Mouse (Mus musculus) myocyte (in vitro differentiated cells): ENCODE measurements around the gene Gm28230. TPM values are rescaled to one million over a fixed set of nuclear protein-coding genes. Genes with fewer than 3 reads are reported as not detected.

Experiments
- H3K27me3 ChIP-seq: one replicate; pipeline ENCODE4 v1.6.1; 2011; ENCODE audit not compliant: control insufficient read depth, insufficient read depth, insufficient read length
- H3K36me3 ChIP-seq: one replicate; pipeline ENCODE4 v1.6.1; 2011; ENCODE audit not compliant: control insufficient read depth, insufficient read depth
- H3K4me2 ChIP-seq: one replicate; pipeline ENCODE4 v1.6.1; 2011; ENCODE audit warnings: low read depth, control low read depth
- H3K4me3 ChIP-seq: one replicate; pipeline ENCODE4 v1.5.1; 2011; ENCODE audit warnings: mild to moderate bottlenecking, control low read depth, moderate library complexity
- H3K79me2 ChIP-seq: one replicate; pipeline ENCODE4 v1.6.1; 2011; ENCODE audit not compliant: control insufficient read depth, insufficient read depth
- H3ac ChIP-seq: one replicate; pipeline ENCODE4 v1.6.1; 2011; ENCODE audit not compliant: control insufficient read depth, insufficient read length
- CEBPB ChIP-seq: IDR thresholded peaks from 2 replicates; pipeline ENCODE4 v1.6.1; 2011; ENCODE audit warnings: mild to moderate bottlenecking, moderate library complexity; ENCODE audit not compliant: poor library complexity, insufficient read depth, severe bottlenecking
- E2F4 ChIP-seq: IDR thresholded peaks from one replicate; pipeline ENCODE4 v1.6.1; 2011; ENCODE audit warnings: mild to moderate bottlenecking, control low read depth, moderate library complexity; ENCODE audit not compliant: insufficient read depth
- MAX ChIP-seq: IDR thresholded peaks from one replicate; pipeline ENCODE4 v1.6.1; 2011; ENCODE audit warnings: low read depth, mild to moderate bottlenecking, control low read depth
- MYOD1 ChIP-seq, 3 experiments: IDR thresholded peaks; one replicate each; pipeline ENCODE4 v1.6.1; 2011; ENCODE audit warnings: control low read depth in 2 of 3, low read depth in 2 of 3, mild to moderate bottlenecking in 2 of 3, moderate library complexity in 1 of 3; ENCODE audit not compliant: insufficient read length in 2 of 3, control insufficient read depth in 1 of 3
- MYOG ChIP-seq, 3 experiments: IDR thresholded peaks; one replicate each; pipeline ENCODE4 v1.6.1; 2011; ENCODE audit warnings: control low read depth in 2 of 3, low read depth in 2 of 3, mild to moderate bottlenecking in 2 of 3; ENCODE audit not compliant: insufficient read length in 2 of 3, control insufficient read depth in 1 of 3, insufficient read depth in 1 of 3
- POLR2A ChIP-seq: IDR thresholded peaks from one replicate; pipeline ENCODE4 v1.6.1; 2011; ENCODE audit warnings: low read depth, mild to moderate bottlenecking, control low read depth, moderate library complexity; ENCODE audit not compliant: insufficient read length
- POLR2AphosphoS2 ChIP-seq: IDR thresholded peaks from one replicate; pipeline ENCODE4 v1.6.1; 2011; ENCODE audit warnings: low read depth, control low read depth; ENCODE audit not compliant: insufficient read length
- REST ChIP-seq: IDR thresholded peaks from one replicate; pipeline ENCODE4 v1.6.1; 2011; ENCODE audit warnings: mild to moderate bottlenecking, control low read depth, moderate library complexity; ENCODE audit not compliant: insufficient read depth, insufficient read length
- SRF ChIP-seq: IDR thresholded peaks from one replicate; pipeline ENCODE4 v1.6.1; 2011; ENCODE audit warnings: low read depth; ENCODE audit not compliant: control insufficient read depth, insufficient read length
- TCF12 ChIP-seq: IDR thresholded peaks from one replicate; pipeline ENCODE4 v1.6.1; 2011; ENCODE audit warnings: mild to moderate bottlenecking, control low read depth; ENCODE audit not compliant: poor library complexity, insufficient read depth, severe bottlenecking
- TCF3 ChIP-seq: IDR thresholded peaks from one replicate; pipeline ENCODE4 v1.6.1; 2011; ENCODE audit warnings: low read depth, control low read depth; ENCODE audit not compliant: insufficient read length
- USF1 ChIP-seq: IDR thresholded peaks from one replicate; pipeline ENCODE4 v1.6.1; 2011; ENCODE audit warnings: low read depth, mild to moderate bottlenecking, control low read depth, moderate library complexity
- polyA plus RNA-seq: library from polyadenylated mRNA; unstranded; fragments of >200 nt; fragmentation: generic; extraction: Trizol; gene quantifications from one replicate; pipeline ENCODE4 v1.2.1, GENCODE M21; 2012; ENCODE audit warnings: missing spikeins

Gene Gm28230
- polyA plus RNA-seq, 1 experiment, result not detected

- TF ChIP-seq CEBPB (no peak), E2F4 (no peak), TCF3 (no peak), TCF12 (no peak), SRF (no peak), MAX (no peak), MYOG (IDR thresholded peaks at IDR 0.05; ENCODE audit: control insufficient read depth in 1 of 3, insufficient read depth in 1 of 3, insufficient read length in 2 of 3, low read depth in 2 of 3) (no peak)
- Histone ChIP-seq H3ac (no peak overlapping the region), H3K79me2 (no peaks in the 10 kb centered on the region), H3K4me3 (no peak overlapping the region), H3K27me3 (peaks cover 35% of the 10 kb centered on the region), H3K36me3 (no peaks in the 10 kb centered on the region), H3K4me2 (no peak overlapping the region)
Measured at GRCm38 (mm10) chr2:74746298-74746921, 19.9 kb downstream of the Gm28230 start.

GRCm38 (mm10) chr2:74747006-74747405, 20.5 kb downstream of the Gm28230 start:
- Histone ChIP-seq H3K79me2 (no peaks in the 10 kb centered on the region), H3K4me2 (no peak overlapping the region), H3K36me3 (no peaks in the 10 kb centered on the region), H3K27me3 (peaks cover 38% of the 10 kb centered on the region), H3K4me3 (no peak overlapping the region), H3ac (no peak overlapping the region)
- TF ChIP-seq USF1 (no peak), TCF3 (no peak), MYOD1 (IDR thresholded peaks at IDR 0.05; ENCODE audit: control insufficient read depth in 1 of 3, insufficient read length in 2 of 3, low read depth in 2 of 3) (no peak), MAX (no peak), REST (no peak), POLR2AphosphoS2 (no peak), E2F4 (no peak), CEBPB (no peak), SRF (no peak), POLR2A (no peak), TCF12 (no peak), MYOG (IDR thresholded peaks at IDR 0.05; ENCODE audit: control insufficient read depth in 1 of 3, insufficient read depth in 1 of 3, insufficient read length in 2 of 3, low read depth in 2 of 3) (no peak)

GRCm38 (mm10) chr2:74747661-74748141, 21.2 kb downstream of the Gm28230 start:
- Histone ChIP-seq H3K4me3 (no peak overlapping the region), H3K27me3 (peaks cover 45% of the 10 kb centered on the region), H3K79me2 (no peaks in the 10 kb centered on the region), H3ac (no peak overlapping the region), H3K36me3 (no peaks in the 10 kb centered on the region), H3K4me2 (no peak overlapping the region)
- TF ChIP-seq POLR2AphosphoS2, result no peak
- TF ChIP-seq MYOG (IDR thresholded peaks at IDR 0.05; ENCODE audit: control insufficient read depth in 1 of 3, insufficient read depth in 1 of 3, insufficient read length in 2 of 3, low read depth in 2 of 3), result no peak

GRCm38 (mm10) chr2:74748436-74748995, 22.0 kb downstream of the Gm28230 start:
- TF ChIP-seq POLR2AphosphoS2 (no peak), MYOG (IDR thresholded peaks at IDR 0.05; ENCODE audit: control insufficient read depth in 1 of 3, insufficient read depth in 1 of 3, insufficient read length in 2 of 3, low read depth in 2 of 3) (no peak), E2F4 (no peak), SRF (no peak), MYOD1 (IDR thresholded peaks at IDR 0.05; ENCODE audit: control insufficient read depth in 1 of 3, insufficient read length in 2 of 3, low read depth in 2 of 3) (no peak), TCF12 (no peak), USF1 (no peak)
- H3ac ChIP-seq, result no peak overlapping the region
- no peak overlapping the region for H3K4me2 ChIP-seq
- no peaks in the 10 kb centered on the region for H3K36me3 ChIP-seq
- no peak overlapping the region for H3K4me3 ChIP-seq
- H3K27me3 ChIP-seq, result peaks cover 53% of the 10 kb centered on the region
- no peaks in the 10 kb centered on the region for H3K79me2 ChIP-seq

- no peak overlapping the region for H3K4me2 ChIP-seq
- peaks cover 57% of the 10 kb centered on the region for H3K27me3 ChIP-seq
- H3ac ChIP-seq, result no peak overlapping the region
- no peaks in the 10 kb centered on the region for H3K36me3 ChIP-seq
- no peak overlapping the region for H3K4me3 ChIP-seq
- no peaks in the 10 kb centered on the region for H3K79me2 ChIP-seq
- TF ChIP-seq REST (no peak), E2F4 (no peak), TCF12 (no peak), TCF3 (no peak), CEBPB (no peak), SRF (no peak), MYOG (IDR thresholded peaks at IDR 0.05; ENCODE audit: control insufficient read depth in 1 of 3, insufficient read depth in 1 of 3, insufficient read length in 2 of 3, low read depth in 2 of 3) (no peak), POLR2A (no peak), POLR2AphosphoS2 (no peak), MAX (no peak)
Measured at GRCm38 (mm10) chr2:74749337-74750121, 23.0 kb downstream of the Gm28230 start.
